Mouse (Mus musculus) urinary bladder, postnatal 25 days (tissue): ENCODE measurements around the gene Mgat5b.

Experiments used
- DNase-seq: peaks from one replicate; pipeline ENCODE4 v3.0.0; 2022; ENCODE audit warnings: low spot score

Mgat5b gene

DNA sequence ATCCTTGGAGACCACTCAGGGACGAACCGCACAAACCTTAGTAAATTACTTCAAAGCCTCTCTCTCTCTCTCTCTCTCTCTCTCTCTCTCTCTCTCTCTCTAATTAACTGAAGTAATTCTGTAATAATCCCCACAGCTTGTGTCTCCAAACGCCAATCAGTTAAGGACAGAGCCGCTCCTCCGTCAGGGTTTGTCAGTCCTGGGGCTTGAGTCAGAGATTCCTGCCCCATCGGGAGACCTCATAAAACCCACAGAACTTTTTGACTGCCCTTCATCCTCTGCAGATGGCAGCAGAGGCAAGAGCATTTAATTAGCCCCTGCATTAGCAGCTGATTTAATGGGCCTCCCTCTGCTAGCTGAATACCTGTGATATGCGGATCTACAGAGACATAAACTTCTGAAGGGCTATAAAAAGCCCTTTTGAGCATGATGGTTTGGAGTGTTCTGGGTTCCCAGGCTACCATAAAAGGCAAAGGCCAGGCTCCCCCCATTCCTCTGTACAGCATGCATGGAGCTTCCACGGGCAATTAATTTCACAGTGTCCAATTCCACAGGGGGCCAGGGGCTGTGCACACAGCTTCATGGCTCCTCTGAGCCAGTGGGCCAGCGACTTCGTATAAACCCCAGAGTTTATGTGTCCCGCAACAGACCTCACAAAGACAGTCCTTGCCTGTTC is 117.1 kb downstream of the Mgat5b start:
- no peak for DNase-seq
